Mouse (Mus musculus): ENCODE results near the gene Wdr4. TPM values are rescaled to one million over a fixed set of nuclear protein-coding genes. Genes with fewer than 3 reads are reported as not detected.

The Wdr4 gene
- polyA plus RNA-seq, 1 experiment from 2014 or later = 49.3 TPM

DNA sequence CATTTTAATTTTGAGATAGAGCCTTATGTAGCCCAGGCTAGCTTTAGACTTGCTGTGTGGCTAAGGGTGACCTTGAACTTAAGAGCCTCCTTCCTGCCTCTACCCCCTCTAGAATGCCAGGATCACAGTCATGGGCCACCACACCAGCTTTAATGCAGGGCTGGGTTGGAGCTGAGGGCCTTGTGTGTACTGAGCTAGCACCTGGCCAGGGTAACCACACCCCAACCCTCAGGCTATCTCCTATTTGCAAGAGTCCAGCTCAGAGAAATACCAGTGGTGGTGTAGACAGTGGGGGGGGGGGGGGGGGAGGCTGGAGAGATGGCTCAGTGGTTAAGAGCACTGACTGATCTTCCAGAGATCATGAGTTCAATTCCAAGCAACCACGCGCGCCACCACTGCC is 6.0 kb upstream of the Wdr4 start:
- 98% methylated on average over 3 of the region's 3 CpGs for WGBS
- H3K27me3 ChIP-seq (ENCODE audit: insufficient read depth, poor library complexity, severe bottlenecking) = no peaks in the 10 kb centered on the region
- H3K4me1 ChIP-seq = peaks cover 14% of the 10 kb centered on the region
- DNase-seq (ENCODE audit: low spot score) = no peak
- H3K9me3 ChIP-seq = no peaks in the 10 kb centered on the region
- peaks cover 70% of the 10 kb centered on the region for H3K36me3 ChIP-seq
- no peak overlapping the region for H3K27ac ChIP-seq
- H3K4me3 ChIP-seq = no peak overlapping the region

DNA sequence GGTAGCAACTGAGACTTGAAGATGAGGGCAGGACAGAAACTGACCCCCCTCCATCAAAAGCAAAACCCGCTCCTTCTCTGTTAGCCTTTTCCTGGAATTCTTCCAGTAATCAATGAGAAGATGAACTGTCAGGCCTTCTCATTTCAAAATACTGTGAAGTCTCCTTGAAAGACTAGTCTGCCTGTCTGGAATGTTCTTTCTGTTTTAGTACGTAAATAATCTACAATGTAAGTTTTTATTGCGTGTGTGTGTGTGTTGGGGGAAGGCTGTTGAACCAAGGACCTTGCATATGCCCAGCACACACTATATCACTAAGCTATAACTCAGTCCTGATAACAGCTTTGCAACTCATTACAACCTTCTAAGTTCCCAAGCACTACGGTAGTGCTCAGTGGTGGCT is 5.3 kb upstream of the Wdr4 start:
- peaks cover 64% of the 10 kb centered on the region for H3K36me3 ChIP-seq
- WGBS = 94% methylated on average over 4 of the region's 4 CpGs
- no peaks in the 10 kb centered on the region for H3K27me3 ChIP-seq (ENCODE audit: insufficient read depth, poor library complexity, severe bottlenecking)
- H3K4me3 ChIP-seq = no peak overlapping the region
- no peaks in the 10 kb centered on the region for H3K9me3 ChIP-seq
- H3K27ac ChIP-seq = no peak overlapping the region
- DNase-seq (ENCODE audit: low spot score) = no peak
- peaks cover 15% of the 10 kb centered on the region for H3K4me1 ChIP-seq

DNA sequence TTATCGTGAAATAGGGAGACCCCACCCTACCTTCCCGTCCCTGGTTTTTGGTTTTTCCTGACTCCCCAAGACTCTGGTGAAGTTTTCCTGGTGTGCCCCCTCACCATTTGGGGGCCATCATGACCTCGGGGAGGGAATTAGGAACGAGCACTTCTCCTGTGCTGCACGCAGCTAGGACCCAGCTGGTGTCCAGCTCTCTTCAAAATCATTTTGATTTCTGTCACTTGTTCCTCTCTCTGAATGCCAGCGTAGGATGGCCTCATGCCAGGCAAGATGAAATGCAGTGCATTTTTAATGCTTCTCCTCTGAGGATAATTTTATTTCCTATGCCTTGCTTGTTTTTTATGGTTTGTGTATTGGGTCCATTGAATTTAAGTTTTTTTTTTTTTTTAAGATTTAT is 2.2 kb upstream of the Wdr4 start:
- DNase-seq (ENCODE audit: low spot score) = no peak
- peaks cover 22% of the 10 kb centered on the region for H3K4me1 ChIP-seq
- H3K9me3 ChIP-seq = no peaks in the 10 kb centered on the region
- no peaks in the 10 kb centered on the region for H3K27me3 ChIP-seq (ENCODE audit: insufficient read depth, poor library complexity, severe bottlenecking)
- H3K4me3 ChIP-seq = no peak overlapping the region
- H3K36me3 ChIP-seq = peaks cover 34% of the 10 kb centered on the region
- 88% methylated on average over 6 of the region's 6 CpGs for WGBS
- no peak overlapping the region for H3K27ac ChIP-seq

DNA sequence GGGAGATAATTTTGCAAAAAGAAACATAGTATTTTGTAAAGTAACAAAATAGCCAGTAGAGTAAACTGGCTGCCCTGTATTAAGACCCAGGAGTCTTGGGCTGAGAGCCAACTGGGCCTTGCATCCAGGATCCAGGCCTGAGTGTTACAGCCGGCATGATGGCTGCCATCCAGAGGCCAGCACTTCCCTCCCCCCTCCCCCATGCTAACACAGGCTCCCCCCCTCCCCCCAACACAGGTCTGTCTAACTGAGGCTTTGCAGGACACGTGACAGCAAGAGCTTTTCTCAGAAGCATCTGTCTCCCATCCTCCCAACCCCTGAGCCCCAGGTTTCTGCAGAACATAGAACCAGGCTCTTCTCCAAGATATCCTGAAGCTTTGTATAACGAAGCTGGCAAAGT is 1.1 kb upstream of the Wdr4 start:
- WGBS = 17% methylated on average over 3 of the region's 3 CpGs
- H3K9me3 ChIP-seq = no peaks in the 10 kb centered on the region
- DNase-seq (ENCODE audit: low spot score) = no peak
- H3K4me1 ChIP-seq = peaks cover 22% of the 10 kb centered on the region
- peaks cover 29% of the 10 kb centered on the region for H3K36me3 ChIP-seq
- peak overlapping the region; percentile 88 for H3K4me3 ChIP-seq
- no peaks in the 10 kb centered on the region for H3K27me3 ChIP-seq (ENCODE audit: insufficient read depth, poor library complexity, severe bottlenecking)
- peak overlapping the region; percentile 91 for H3K27ac ChIP-seq

DNA sequence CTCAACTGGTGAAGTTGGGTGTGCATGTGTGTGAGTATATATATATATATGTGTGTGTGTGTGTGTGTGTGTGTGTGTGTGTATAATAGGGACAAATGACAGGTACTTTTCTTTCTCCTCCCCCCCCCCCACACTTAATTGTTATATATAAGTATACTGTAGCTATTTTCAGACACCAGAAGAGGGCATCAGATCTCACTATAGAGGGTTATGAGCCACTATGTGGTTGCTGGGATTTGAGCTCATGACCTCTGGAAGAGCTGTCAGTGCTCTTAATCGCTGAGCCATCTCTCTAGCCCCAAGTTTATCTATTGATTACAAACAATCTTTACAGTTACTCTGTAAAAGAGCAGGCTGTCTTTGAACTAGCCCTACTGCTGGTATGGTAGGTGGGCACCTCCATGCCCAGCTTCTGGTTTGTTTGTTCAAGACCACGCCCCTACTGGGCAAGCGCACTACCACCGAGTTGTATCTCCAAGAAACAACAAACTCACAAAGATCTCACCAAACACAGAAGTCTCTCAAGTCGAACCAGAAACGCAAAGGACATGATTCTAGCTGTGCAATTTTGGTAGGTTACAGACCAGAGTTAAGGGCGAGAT is 335 bp downstream of the Wdr4 start:
- Histone ChIP-seq H3K27ac (peak overlapping the region; percentile 91), H3K36me3 (peaks cover 20% of the 10 kb centered on the region), H3K9me3 (no peaks in the 10 kb centered on the region), H3K27me3 (ENCODE audit: insufficient read depth, poor library complexity, severe bottlenecking) (no peaks in the 10 kb centered on the region), H3K4me1 (peaks cover 22% of the 10 kb centered on the region), H3K4me3 (peak overlapping the region; percentile 88)
- DNase-seq (ENCODE audit: low spot score) = no peak
- 4% methylated on average over 7 of the region's 7 CpGs for WGBS

DNA sequence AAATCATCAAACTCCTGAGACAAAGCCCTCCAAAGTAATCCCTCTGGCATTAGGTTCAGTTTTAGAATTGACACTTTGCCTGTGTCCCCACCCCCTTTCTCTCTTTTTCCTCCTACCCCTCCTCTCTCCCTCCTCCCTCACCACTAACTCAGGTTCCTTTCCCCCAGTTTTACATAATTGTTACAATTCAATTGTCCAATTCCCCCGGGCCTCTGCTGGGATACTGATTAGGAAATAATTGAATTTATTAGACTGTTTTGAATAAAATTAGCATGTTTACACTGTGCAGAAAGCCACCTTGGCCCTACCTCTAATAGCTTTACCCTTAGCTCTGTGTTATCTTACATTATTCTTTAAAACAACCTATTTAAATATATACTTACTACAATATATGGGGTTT is 5.1 kb downstream of the Wdr4 start:
- no peaks in the 10 kb centered on the region for H3K27me3 ChIP-seq (ENCODE audit: insufficient read depth, poor library complexity, severe bottlenecking)
- H3K4me3 ChIP-seq = no peak overlapping the region
- peaks cover 5% of the 10 kb centered on the region for H3K36me3 ChIP-seq
- DNase-seq (ENCODE audit: low spot score) = no peak
- WGBS = 69% methylated on average over 1 of the region's 1 CpGs
- H3K9me3 ChIP-seq = no peaks in the 10 kb centered on the region
- H3K27ac ChIP-seq = no peak overlapping the region
- peaks cover 16% of the 10 kb centered on the region; the same call in 1 of the 2 replicates for H3K4me1 ChIP-seq

DNA sequence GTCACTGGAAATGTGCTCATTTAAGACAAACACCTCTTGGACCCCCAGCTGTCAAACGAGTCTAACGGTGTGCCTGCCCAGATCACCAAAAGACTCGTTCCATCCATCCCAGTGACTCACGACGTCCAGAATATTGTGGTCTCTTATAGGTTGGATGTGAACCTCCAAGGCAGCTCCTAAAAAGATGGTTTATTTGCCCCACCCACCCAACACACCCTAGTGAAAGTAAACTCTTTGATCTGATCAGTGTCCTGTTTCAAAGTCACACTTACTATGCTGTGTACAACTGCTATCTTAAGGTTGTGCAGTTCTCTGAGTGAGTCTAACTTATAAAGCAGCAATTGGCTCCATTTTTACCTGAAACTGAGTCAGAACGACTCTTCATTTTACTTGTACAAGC is 7.2 kb downstream of the Wdr4 start:
- Histone ChIP-seq H3K4me1 (peaks cover 10% of the 10 kb centered on the region; the same call in 1 of the 2 replicates), H3K27me3 (ENCODE audit: insufficient read depth, poor library complexity, severe bottlenecking) (no peaks in the 10 kb centered on the region), H3K36me3 (peaks cover 24% of the 10 kb centered on the region), H3K27ac (peak overlapping the region; percentile 94), H3K4me3 (peak overlapping the region; percentile 86), H3K9me3 (no peaks in the 10 kb centered on the region)
- 25% methylated on average over 6 of the region's 6 CpGs for WGBS
- DNase-seq (ENCODE audit: low spot score) = no peak

DNA sequence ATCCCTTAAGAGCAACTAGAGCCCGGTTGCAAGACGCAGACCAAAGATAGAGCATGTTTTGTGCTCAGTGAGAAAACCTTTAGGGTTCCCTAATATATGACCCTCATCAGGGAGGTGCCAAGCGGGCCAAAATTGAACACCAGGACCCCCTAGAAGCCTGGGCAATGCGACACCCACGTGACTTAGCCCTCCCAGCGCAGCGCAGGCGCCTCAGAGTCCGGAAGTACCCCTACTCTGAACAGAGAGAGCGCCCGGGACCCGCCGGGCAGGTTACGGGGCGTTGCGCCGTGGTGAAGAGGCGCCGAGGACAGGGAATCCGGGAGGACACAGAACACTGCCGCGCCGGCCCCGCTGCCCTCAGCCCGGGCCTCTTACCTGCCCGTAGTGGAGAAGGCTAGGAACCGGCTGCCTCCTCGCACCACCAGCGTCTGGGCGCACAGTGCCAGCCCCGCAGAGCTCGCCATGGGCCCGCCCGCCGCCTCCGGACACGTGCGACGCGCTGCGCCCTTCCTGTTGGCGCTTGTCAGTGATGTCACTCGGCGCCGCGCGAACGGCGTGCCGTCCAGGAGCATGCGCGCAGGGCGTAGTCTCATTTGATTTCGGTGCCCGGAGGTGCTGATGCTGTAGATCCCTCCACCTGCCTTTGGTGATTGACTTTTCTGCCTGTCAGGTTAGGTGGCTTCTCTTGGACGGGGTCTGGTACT is 7.8 kb downstream of the Wdr4 start:
- peaks cover 31% of the 10 kb centered on the region for H3K36me3 ChIP-seq
- under 1% methylated on average over 56 of the region's 56 CpGs for WGBS
- H3K4me1 ChIP-seq = peaks cover 10% of the 10 kb centered on the region; the same call in 1 of the 2 replicates
- H3K4me3 ChIP-seq = peak overlapping the region; percentile 86
- H3K27ac ChIP-seq = peak overlapping the region; percentile 94
- H3K27me3 ChIP-seq (ENCODE audit: insufficient read depth, poor library complexity, severe bottlenecking) = no peaks in the 10 kb centered on the region
- DNase-seq (ENCODE audit: low spot score) = peak; percentile 94
- no peaks in the 10 kb centered on the region for H3K9me3 ChIP-seq

DNA sequence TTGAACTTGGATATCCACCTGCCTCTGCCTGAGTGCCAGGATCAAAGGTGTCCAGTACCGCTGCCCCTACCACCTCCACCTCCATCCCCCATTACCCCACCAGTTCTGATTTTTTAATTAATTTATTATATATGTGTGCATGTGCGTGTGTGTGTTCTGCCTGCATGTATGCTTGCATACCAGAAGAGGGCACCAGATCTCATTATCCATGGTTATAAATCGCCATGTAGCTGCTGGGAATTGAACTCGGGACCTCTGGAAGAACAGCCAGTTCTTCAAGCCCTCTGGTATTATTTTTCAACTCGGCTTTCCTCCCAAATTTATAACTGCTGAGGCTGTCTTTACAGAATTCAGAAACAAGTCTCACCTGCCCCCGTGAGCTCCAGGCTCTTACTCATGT is 8.8 kb downstream of the Wdr4 start:
- Histone ChIP-seq H3K4me1 (peaks cover 10% of the 10 kb centered on the region; the same call in 1 of the 2 replicates), H3K27me3 (ENCODE audit: insufficient read depth, poor library complexity, severe bottlenecking) (no peaks in the 10 kb centered on the region), H3K36me3 (peaks cover 39% of the 10 kb centered on the region), H3K9me3 (no peaks in the 10 kb centered on the region), H3K4me3 (peak overlapping the region; percentile 86), H3K27ac (peak overlapping the region; percentile 94; the same call in 1 of the 2 replicates)
- DNase-seq (ENCODE audit: low spot score) = no peak
- 93% methylated on average over 6 of the region's 6 CpGs for WGBS

DNA sequence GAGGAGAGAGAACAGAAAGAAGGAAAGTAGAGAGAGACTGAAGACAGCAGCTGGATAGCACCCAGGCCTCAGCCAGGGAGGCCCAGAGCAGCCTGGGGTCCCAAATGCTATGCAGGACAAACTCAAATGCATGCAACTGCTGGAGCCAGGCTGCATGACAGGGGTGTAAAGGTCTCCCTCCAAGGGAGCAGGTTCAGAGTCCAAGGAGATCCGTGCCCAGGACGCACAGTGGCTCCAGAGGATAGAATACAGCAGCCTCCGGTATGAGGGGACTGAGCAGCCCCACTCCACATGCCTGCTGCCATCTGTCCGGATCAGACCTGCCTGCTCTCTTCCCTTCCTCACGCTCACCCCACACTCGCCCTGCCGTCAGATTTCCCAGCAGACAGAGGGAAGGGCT is 13.5 kb downstream of the Wdr4 start:
- WGBS = 92% methylated on average over 7 of the region's 7 CpGs
- Histone ChIP-seq H3K36me3 (peaks cover 86% of the 10 kb centered on the region), H3K4me1 (peaks cover 15% of the 10 kb centered on the region), H3K27ac (no peak overlapping the region), H3K4me3 (no peak overlapping the region), H3K9me3 (no peaks in the 10 kb centered on the region), H3K27me3 (ENCODE audit: insufficient read depth, poor library complexity, severe bottlenecking) (no peaks in the 10 kb centered on the region)
- DNase-seq (ENCODE audit: low spot score) = no peak

DNA sequence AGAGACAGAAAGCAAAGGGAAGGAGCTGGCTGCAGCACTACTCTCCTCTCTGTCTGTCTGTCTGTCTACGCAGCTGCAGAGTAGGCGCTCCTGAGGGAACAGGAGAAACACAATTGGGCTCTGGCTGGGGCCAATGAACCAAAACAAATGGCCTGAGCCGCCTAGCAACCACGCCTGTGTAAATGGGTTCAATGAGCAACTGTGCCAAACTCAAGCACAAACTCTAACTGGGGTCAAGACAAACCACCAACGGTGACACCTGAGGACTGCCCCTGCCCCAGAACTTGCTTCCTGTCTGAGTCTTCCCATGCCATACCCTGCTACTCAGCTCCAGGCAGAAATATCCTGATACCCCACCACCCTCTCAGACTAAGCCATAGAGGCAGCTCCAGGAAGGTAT is 14.8 kb downstream of the Wdr4 start:
- Histone ChIP-seq H3K36me3 (peaks cover 97% of the 10 kb centered on the region), H3K9me3 (no peaks in the 10 kb centered on the region), H3K27me3 (ENCODE audit: insufficient read depth, poor library complexity, severe bottlenecking) (no peaks in the 10 kb centered on the region), H3K4me1 (peaks cover 13% of the 10 kb centered on the region), H3K4me3 (no peak overlapping the region), H3K27ac (no peak overlapping the region)
- WGBS = 85% methylated on average over 5 of the region's 5 CpGs
- DNase-seq (ENCODE audit: low spot score) = no peak

DNA sequence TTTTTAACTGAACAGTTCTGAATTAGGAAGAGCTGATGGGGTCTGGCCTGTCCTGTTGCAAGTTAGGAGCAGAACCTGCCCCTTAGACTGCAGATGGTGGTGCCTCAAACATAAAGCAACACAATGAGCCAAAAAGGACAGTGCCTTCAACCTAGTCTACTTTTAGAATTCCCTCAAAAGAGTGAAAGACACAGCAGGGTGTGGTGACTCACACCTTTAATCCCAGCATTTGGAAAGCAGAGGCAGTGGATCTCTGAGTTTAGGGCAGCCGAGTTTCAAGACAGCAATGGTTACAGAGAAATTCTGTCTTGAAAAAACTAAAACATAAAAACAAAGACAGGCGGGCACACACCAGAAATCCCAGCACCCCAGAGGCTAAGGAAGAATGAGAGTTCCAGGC is 15.8 kb downstream of the Wdr4 start:
- no peak overlapping the region for H3K27ac ChIP-seq
- H3K36me3 ChIP-seq = peaks cover 97% of the 10 kb centered on the region
- WGBS = 86% methylated on average over 2 of the region's 2 CpGs

DNA sequence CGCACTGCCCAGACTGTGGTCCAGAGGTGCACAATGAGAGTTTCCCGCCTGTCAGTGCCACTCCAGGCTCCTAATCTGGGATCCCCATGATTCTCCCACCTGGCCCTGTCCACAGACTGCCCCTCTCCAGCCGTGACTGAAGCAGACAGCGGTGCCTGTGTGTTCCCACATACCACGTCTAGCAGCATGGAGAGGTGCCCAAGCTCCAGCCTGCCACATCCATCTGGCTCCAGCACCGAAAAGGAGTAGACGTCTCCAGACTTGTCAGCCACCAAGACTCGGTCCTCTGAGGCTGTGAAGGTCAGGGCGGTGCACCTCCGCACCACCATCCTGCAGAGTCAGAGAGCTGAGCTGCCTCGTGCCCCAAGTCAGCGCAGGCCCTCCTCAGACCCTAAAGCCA is 16.4 kb downstream of the Wdr4 start:
- peaks cover 98% of the 10 kb centered on the region for H3K36me3 ChIP-seq
- no peak overlapping the region for H3K27ac ChIP-seq
- no peaks in the 10 kb centered on the region for H3K9me3 ChIP-seq
- H3K4me1 ChIP-seq = peaks cover 13% of the 10 kb centered on the region
- no peaks in the 10 kb centered on the region for H3K27me3 ChIP-seq (ENCODE audit: insufficient read depth, poor library complexity, severe bottlenecking)
- H3K4me3 ChIP-seq = no peak overlapping the region
- no peak for DNase-seq (ENCODE audit: low spot score)
- WGBS = 97% methylated on average over 12 of the region's 12 CpGs

More for the DNA sequence above, 15.8 kb downstream of the Wdr4 start:
- no peaks in the 10 kb centered on the region for H3K9me3 ChIP-seq
- H3K4me3 ChIP-seq = no peak overlapping the region
- no peaks in the 10 kb centered on the region for H3K27me3 ChIP-seq (ENCODE audit: insufficient read depth, poor library complexity, severe bottlenecking)
- no peak for DNase-seq (ENCODE audit: low spot score)
- peaks cover 13% of the 10 kb centered on the region for H3K4me1 ChIP-seq

Data from heart, embryonic 10.5 days (tissue).